Mouse (Mus musculus) cerebellum, adult 2 months (tissue): ENCODE measurements around the gene Dbil5.

Source experiments
- CTCF ChIP-seq: fragments of 200-500 bp; IDR thresholded peaks from 2 replicates; pipeline ENCODE4 v1.5.1; 2011; ENCODE audit warnings: low read depth, mild to moderate bottlenecking, control low read depth, low read length, moderate library complexity, borderline replicate concordance; ENCODE audit not compliant: insufficient read depth
- POLR2A ChIP-seq: fragments of 200-500 bp; IDR thresholded peaks from 2 replicates; pipeline ENCODE4 v1.6.1; 2011; ENCODE audit warnings: low read length, control low read depth, borderline replicate concordance; ENCODE audit not compliant: insufficient read depth

GRCm38 (mm10) chr11:76196275-76196976 lies 21.0 kb upstream of the Dbil5 start:
- TF ChIP-seq CTCF (no peak), POLR2A (no peak)
